Mouse (Mus musculus): ENCODE results near the gene Slc4a10.

- TF ChIP-seq CTCF (IDR thresholded peaks at IDR 0.05; ENCODE audit: insufficient read depth, low read length): no peak
- no peak for TF ChIP-seq POLR2A (IDR thresholded peaks at IDR 0.05; ENCODE audit: borderline replicate concordance, extremely low read depth, low read depth, low read length)
Measured at GRCm38 (mm10) chr2:62227563-62227962, 181.3 kb downstream of the Slc4a10 start.

Data from lung, adult 2 months (tissue).